Mouse (Mus musculus): ENCODE measurements at regions not wholly inside any gene's neighbourhood (a gene's known extent, or its start where the extent isn't known, plus 50 kb on each side); places are given as distances from the start of the nearest gene placed in this dataset.
A peak's percentile ranks its signal among the peaks of the same experiment; 100 is the strongest.

DNA sequence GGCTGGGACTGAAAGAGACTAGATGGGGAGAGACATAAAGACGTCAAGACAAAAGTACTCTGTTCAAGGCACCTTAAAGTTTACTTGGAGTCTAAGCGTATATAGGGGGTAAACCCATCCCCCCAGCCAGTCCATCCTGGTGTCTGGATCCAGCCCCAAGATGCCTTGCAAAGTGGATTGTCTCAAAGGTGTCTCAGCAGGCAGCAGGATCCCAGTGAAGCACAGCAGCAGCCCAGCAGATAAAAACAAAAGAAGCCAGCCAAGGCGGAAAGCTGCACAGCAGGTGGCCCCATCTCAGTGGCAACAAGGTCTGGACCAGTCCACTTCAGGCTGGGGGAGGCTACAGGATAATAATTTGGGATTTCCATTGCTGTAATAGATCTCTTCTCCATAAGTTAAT is 72.0 kb upstream of the Col5a2 start:
- WGBS, result 8% methylated on average over 3 of the region's 3 CpGs
- no peak for ATAC-seq (ENCODE audit: low FRiP score)

DNA sequence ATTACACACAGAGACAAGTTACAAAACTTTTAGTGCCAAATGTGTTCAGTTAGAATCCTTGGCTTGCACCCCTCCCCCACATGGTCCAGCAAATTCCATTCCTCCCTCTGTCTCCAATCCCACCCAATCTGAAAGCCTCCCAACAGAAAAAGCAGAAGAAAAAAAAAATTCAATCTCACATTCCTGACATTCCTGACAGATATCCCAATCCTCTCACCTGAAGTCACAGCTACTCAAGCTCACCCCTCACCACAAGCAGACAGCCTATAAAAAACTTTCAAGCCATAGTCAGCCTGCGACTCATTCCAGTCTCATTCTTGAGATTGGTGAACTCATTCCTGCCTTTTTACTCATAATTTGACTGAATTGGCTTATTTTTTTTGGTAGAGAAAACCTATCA is 77.4 kb upstream of the Col5a2 start:
- 97% methylated on average over 1 of the region's 1 CpGs for WGBS
- no peak for DNase-seq (ENCODE audit: low spot score)
- Histone ChIP-seq H3K27me3 (ENCODE audit: insufficient read depth, low read length) (no peaks in the 10 kb centered on the region), H3K4me2 (ENCODE audit: low read depth, low read length, poor library complexity, severe bottlenecking) (no peak overlapping the region), H3K27ac (ENCODE audit: low read depth, low read length) (no peak overlapping the region), H3K36me3 (ENCODE audit: insufficient read depth, low read length) (no peaks in the 10 kb centered on the region), H3K9ac (replicated peaks; ENCODE audit: low read length, poor library complexity, severe bottlenecking) (no peak overlapping the region), H3K4me1 (ENCODE audit: insufficient read depth, low read length) (no peaks in the 10 kb centered on the region), H3K4me3 (ENCODE audit: low read depth, low read length) (no peak overlapping the region), H3K9me3 (ENCODE audit: low read length) (no peaks in the 10 kb centered on the region)
- no peak for TF ChIP-seq CTCF (IDR thresholded peaks at IDR 0.05)
- ATAC-seq (ENCODE audit: low FRiP score), result no peak

More for the DNA sequence above, 72.0 kb upstream of the Col5a2 start:
- TF ChIP-seq CTCF (IDR thresholded peaks at IDR 0.05), result no peak
- no peaks in the 10 kb centered on the region for H3K9me3 ChIP-seq (ENCODE audit: low read length)
- H3K27me3 ChIP-seq (ENCODE audit: insufficient read depth, low read length), result no peaks in the 10 kb centered on the region
- H3K4me2 ChIP-seq (ENCODE audit: low read depth, low read length, poor library complexity, severe bottlenecking), result no peak overlapping the region
- no peak overlapping the region for H3K4me3 ChIP-seq (ENCODE audit: low read depth, low read length)
- H3K9ac ChIP-seq (replicated peaks; ENCODE audit: low read length, poor library complexity, severe bottlenecking), result no peak overlapping the region
- DNase-seq (ENCODE audit: low spot score), result no peak
- H3K4me1 ChIP-seq (ENCODE audit: insufficient read depth, low read length), result no peaks in the 10 kb centered on the region
- H3K36me3 ChIP-seq (ENCODE audit: insufficient read depth, low read length), result no peaks in the 10 kb centered on the region
- no peak overlapping the region for H3K27ac ChIP-seq (ENCODE audit: low read depth, low read length)

DNA sequence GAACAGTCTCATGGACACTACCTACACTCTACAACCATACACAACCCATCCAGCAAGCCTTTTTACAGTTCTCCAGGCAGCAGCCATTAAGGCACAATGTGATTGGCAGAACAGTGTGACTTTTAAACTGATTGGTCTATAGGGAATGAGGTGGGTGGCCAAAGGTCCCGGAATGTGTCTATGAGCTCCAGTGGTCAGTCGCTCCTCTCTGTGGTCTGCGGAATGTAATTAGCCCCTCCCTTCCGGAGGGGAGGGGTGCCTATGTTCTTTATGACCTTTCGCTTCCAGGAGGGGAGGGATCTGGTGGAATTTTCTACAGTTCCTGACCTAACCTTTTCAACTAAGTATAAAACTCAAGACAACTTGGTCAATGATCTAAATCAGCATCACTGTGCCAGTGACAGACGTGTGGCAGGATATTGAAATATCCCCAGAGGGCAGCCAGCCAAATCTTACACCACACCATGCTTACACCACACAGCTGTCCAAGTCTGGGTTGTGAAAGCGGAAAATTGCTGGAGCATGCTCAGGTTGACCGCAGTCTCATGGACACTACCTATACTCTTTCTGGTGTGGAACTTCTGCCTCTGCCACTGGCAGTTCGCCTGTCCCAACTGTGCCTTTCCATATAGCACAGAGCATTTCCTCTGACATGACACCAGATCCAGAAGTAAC is 84.4 kb upstream of the Col5a2 start:
- no peak for TF ChIP-seq CTCF (IDR thresholded peaks at IDR 0.05)
- Histone ChIP-seq H3K27ac (ENCODE audit: low read depth, low read length) (no peak overlapping the region), H3K9ac (replicated peaks; ENCODE audit: low read length, poor library complexity, severe bottlenecking) (no peak overlapping the region), H3K4me3 (ENCODE audit: low read depth, low read length) (no peak overlapping the region), H3K36me3 (ENCODE audit: insufficient read depth, low read length) (no peaks in the 10 kb centered on the region), H3K4me2 (ENCODE audit: low read depth, low read length, poor library complexity, severe bottlenecking) (no peak overlapping the region), H3K4me1 (ENCODE audit: insufficient read depth, low read length) (no peaks in the 10 kb centered on the region), H3K27me3 (ENCODE audit: insufficient read depth, low read length) (no peaks in the 10 kb centered on the region), H3K9me3 (ENCODE audit: low read length) (no peaks in the 10 kb centered on the region)
- DNase-seq (ENCODE audit: low spot score) (no peak), ATAC-seq (ENCODE audit: low FRiP score) (peak; percentile 34; the same call in 1 of the 2 replicates)
- WGBS, result 86% methylated on average over 9 of the region's 9 CpGs

DNA sequence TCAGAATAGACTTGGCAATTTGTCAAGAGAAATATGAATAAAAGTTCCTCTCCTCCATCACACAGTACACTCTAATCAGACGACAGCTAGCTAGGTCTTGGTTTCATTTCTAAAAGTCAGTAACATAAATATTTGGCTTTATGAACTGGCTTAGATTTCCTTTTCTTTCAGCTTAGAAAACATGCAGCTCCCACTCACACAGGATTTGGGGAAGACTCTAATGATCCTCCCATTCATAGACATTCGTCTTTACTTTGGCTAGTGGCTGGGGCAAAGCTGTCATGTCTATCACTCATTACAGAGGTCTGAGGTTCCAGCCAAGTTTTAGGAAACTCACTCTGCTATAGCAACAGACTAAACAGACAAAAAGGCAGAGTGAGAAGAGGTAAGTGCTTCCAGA is 94.2 kb upstream of the Col5a2 start:
- H3K4me2 ChIP-seq (ENCODE audit: low read depth, low read length, poor library complexity, severe bottlenecking), result no peak overlapping the region
- H3K36me3 ChIP-seq (ENCODE audit: insufficient read depth, low read length), result no peaks in the 10 kb centered on the region
- no peaks in the 10 kb centered on the region for H3K9me3 ChIP-seq (ENCODE audit: low read length)
- no peaks in the 10 kb centered on the region for H3K4me1 ChIP-seq (ENCODE audit: insufficient read depth, low read length)
- no peak overlapping the region for H3K9ac ChIP-seq (replicated peaks; ENCODE audit: low read length, poor library complexity, severe bottlenecking)
- no peak for TF ChIP-seq CTCF (IDR thresholded peaks at IDR 0.05)
- ATAC-seq (ENCODE audit: low FRiP score), result no peak
- no peak overlapping the region for H3K4me3 ChIP-seq (ENCODE audit: low read depth, low read length)
- no peak for DNase-seq (ENCODE audit: low spot score)
- 56% methylated on average over 2 of the region's 2 CpGs for WGBS
- H3K27ac ChIP-seq (ENCODE audit: low read depth, low read length), result no peak overlapping the region
- no peaks in the 10 kb centered on the region for H3K27me3 ChIP-seq (ENCODE audit: insufficient read depth, low read length)

- Histone ChIP-seq H3K4me3 (ENCODE audit: low read depth, low read length) (no peak overlapping the region), H3K4me2 (ENCODE audit: low read depth, low read length, poor library complexity, severe bottlenecking) (no peak overlapping the region), H3K27me3 (ENCODE audit: insufficient read depth, low read length) (no peaks in the 10 kb centered on the region), H3K36me3 (ENCODE audit: insufficient read depth, low read length) (no peaks in the 10 kb centered on the region), H3K27ac (ENCODE audit: low read depth, low read length) (no peak overlapping the region), H3K9ac (replicated peaks; ENCODE audit: low read length, poor library complexity, severe bottlenecking) (no peak overlapping the region), H3K4me1 (ENCODE audit: insufficient read depth, low read length) (no peaks in the 10 kb centered on the region), H3K9me3 (ENCODE audit: low read length) (no peaks in the 10 kb centered on the region)
- TF ChIP-seq CTCF (IDR thresholded peaks at IDR 0.05), result no peak
- 75% methylated on average over 1 of the region's 1 CpGs for WGBS
- no peak for ATAC-seq (ENCODE audit: low FRiP score)
- DNase-seq (ENCODE audit: low spot score), result no peak
Observed at GRCm38 (mm10) chr1:45599421-45599820, 96.3 kb upstream of the Col5a2 start.

- Histone ChIP-seq H3K36me3 (ENCODE audit: insufficient read depth, low read length) (no peaks in the 10 kb centered on the region), H3K4me2 (ENCODE audit: low read depth, low read length, poor library complexity, severe bottlenecking) (no peak overlapping the region), H3K27me3 (ENCODE audit: insufficient read depth, low read length) (no peaks in the 10 kb centered on the region), H3K9ac (replicated peaks; ENCODE audit: low read length, poor library complexity, severe bottlenecking) (no peak overlapping the region), H3K4me3 (ENCODE audit: low read depth, low read length) (no peak overlapping the region), H3K4me1 (ENCODE audit: insufficient read depth, low read length) (no peaks in the 10 kb centered on the region), H3K27ac (ENCODE audit: low read depth, low read length) (no peak overlapping the region), H3K9me3 (ENCODE audit: low read length) (no peaks in the 10 kb centered on the region)
- no peak for TF ChIP-seq CTCF (IDR thresholded peaks at IDR 0.05)
- 89% methylated on average over 3 of the region's 3 CpGs for WGBS
- DNase-seq (ENCODE audit: low spot score) (no peak), ATAC-seq (ENCODE audit: low FRiP score) (no peak)
Observed at GRCm38 (mm10) chr1:45600011-45600410, 96.9 kb upstream of the Col5a2 start.
